Mouse (Mus musculus): ENCODE measurements around the gene Hspa1b. TPM values are rescaled to one million over a fixed set of nuclear protein-coding genes. Genes with fewer than 3 reads are reported as not detected.
"Not testable (repeated sequence)": the region's sequence is repeated elsewhere in the genome, so short reads cannot be mapped to it uniquely, and the experiment has no call there.

Hspa1b gene
- polyA plus RNA-seq, 1 experiment from 2014 or later = 0.64 TPM

DNA sequence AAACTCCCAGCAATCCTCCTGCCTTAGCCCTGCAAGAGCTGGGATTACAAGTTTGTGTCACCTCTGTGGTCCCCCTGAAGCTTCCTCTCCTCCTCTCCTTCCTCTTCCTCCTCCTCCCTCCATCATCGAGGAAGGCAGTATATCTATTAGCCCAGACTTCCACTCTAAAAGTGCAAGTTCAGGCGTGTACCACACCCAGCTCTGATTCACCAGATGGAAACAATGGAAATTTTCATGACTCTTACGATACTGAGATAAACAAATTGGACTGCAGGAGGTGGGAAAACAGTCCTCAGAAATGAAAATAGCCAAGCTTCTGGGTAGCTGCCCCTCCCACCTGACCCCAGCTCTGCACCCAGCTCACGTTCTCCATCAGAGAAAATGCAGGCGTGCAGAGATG, 6.6 kb upstream of the Hspa1b start:
- no peaks in the 10 kb centered on the region for H3K9me3 ChIP-seq (ENCODE audit: control insufficient read depth)
- no peak overlapping the region for H3K4me3 ChIP-seq (ENCODE audit: low read depth, low read length)
- no peak overlapping the region for H3K27ac ChIP-seq (ENCODE audit: low read depth, low read length)
- peaks cover 15% of the 10 kb centered on the region for H3K27me3 ChIP-seq (replicated peaks; ENCODE audit: control insufficient read depth, insufficient read depth, low read length)
- no peak overlapping the region for H3K4me2 ChIP-seq (replicated peaks; ENCODE audit: low read depth)
- no peak for TF ChIP-seq CTCF (IDR thresholded peaks at IDR 0.05; ENCODE audit: low read depth)
- no peak for ATAC-seq
- H3K4me1 ChIP-seq (replicated peaks; ENCODE audit: control insufficient read depth, insufficient read depth, low read length) = 0 out of 2 replicates have a peak, but pooled peaks cover 2% of the 10 kb centered on the region
- no peaks in the 10 kb centered on the region for H3K36me3 ChIP-seq (ENCODE audit: control insufficient read depth, insufficient read depth)
- no peak overlapping the region for H3K9ac ChIP-seq (ENCODE audit: low read depth, low read length)
- 49% methylated on average over 5 of the region's 5 CpGs for WGBS

- Histone ChIP-seq H3K4me2 (replicated peaks; ENCODE audit: low read depth) (no peak overlapping the region), H3K27ac (ENCODE audit: low read depth, low read length) (no peak overlapping the region; the same call in 1 of the 2 replicates), H3K4me3 (ENCODE audit: low read depth, low read length) (no peak overlapping the region), H3K27me3 (replicated peaks; ENCODE audit: control insufficient read depth, insufficient read depth, low read length) (peaks cover 15% of the 10 kb centered on the region), H3K4me1 (replicated peaks; ENCODE audit: control insufficient read depth, insufficient read depth, low read length) (0 out of 2 replicates have a peak, but pooled peaks cover 2% of the 10 kb centered on the region), H3K9me3 (ENCODE audit: control insufficient read depth) (no peaks in the 10 kb centered on the region), H3K9ac (ENCODE audit: low read depth, low read length) (no peak overlapping the region), H3K36me3 (ENCODE audit: control insufficient read depth, insufficient read depth) (no peaks in the 10 kb centered on the region)
- 26% methylated on average over 1 of the region's 1 CpGs for WGBS
- TF ChIP-seq CTCF (IDR thresholded peaks at IDR 0.05; ENCODE audit: low read depth) = no peak
- no peak for ATAC-seq
Measured at GRCm38 (mm10) chr17:34964640-34965049, 5.6 kb upstream of the Hspa1b start.

GRCm38 (mm10) chr17:34962841-34963240, 3.8 kb upstream of the Hspa1b start:
- Histone ChIP-seq H3K4me1 (replicated peaks; ENCODE audit: control insufficient read depth, insufficient read depth, low read length) (0 out of 2 replicates have a peak, but pooled peaks cover 2% of the 10 kb centered on the region), H3K9ac (ENCODE audit: low read depth, low read length) (no peak overlapping the region), H3K4me3 (ENCODE audit: low read depth, low read length) (no peak overlapping the region), H3K4me2 (replicated peaks; ENCODE audit: low read depth) (no peak overlapping the region), H3K27me3 (replicated peaks; ENCODE audit: control insufficient read depth, insufficient read depth, low read length) (peaks cover 3% of the 10 kb centered on the region; the same call in 1 of the 2 replicates), H3K36me3 (ENCODE audit: control insufficient read depth, insufficient read depth) (no peaks in the 10 kb centered on the region), H3K9me3 (ENCODE audit: control insufficient read depth) (no peaks in the 10 kb centered on the region), H3K27ac (ENCODE audit: low read depth, low read length) (no peak overlapping the region)
- 81% methylated on average over 1 of the region's 1 CpGs for WGBS
- TF ChIP-seq CTCF (IDR thresholded peaks at IDR 0.05; ENCODE audit: low read depth) = no peak
- ATAC-seq = no peak

GRCm38 (mm10) chr17:34962125-34962524, 3.1 kb upstream of the Hspa1b start:
- Histone ChIP-seq H3K9ac (ENCODE audit: low read depth, low read length) (no peak overlapping the region), H3K4me3 (ENCODE audit: low read depth, low read length) (no peak overlapping the region), H3K9me3 (ENCODE audit: control insufficient read depth) (no peaks in the 10 kb centered on the region), H3K4me1 (replicated peaks; ENCODE audit: control insufficient read depth, insufficient read depth, low read length) (0 out of 2 replicates have a peak, but pooled peaks cover 2% of the 10 kb centered on the region), H3K4me2 (replicated peaks; ENCODE audit: low read depth) (no peak overlapping the region), H3K36me3 (ENCODE audit: control insufficient read depth, insufficient read depth) (no peaks in the 10 kb centered on the region), H3K27ac (ENCODE audit: low read depth, low read length) (no peak overlapping the region; the same call in 1 of the 2 replicates), H3K27me3 (replicated peaks; ENCODE audit: control insufficient read depth, insufficient read depth, low read length) (no peaks in the 10 kb centered on the region)
- 53% methylated on average over 3 of the region's 3 CpGs for WGBS
- TF ChIP-seq CTCF (IDR thresholded peaks at IDR 0.05; ENCODE audit: low read depth) = no peak
- ATAC-seq = no peak

DNA sequence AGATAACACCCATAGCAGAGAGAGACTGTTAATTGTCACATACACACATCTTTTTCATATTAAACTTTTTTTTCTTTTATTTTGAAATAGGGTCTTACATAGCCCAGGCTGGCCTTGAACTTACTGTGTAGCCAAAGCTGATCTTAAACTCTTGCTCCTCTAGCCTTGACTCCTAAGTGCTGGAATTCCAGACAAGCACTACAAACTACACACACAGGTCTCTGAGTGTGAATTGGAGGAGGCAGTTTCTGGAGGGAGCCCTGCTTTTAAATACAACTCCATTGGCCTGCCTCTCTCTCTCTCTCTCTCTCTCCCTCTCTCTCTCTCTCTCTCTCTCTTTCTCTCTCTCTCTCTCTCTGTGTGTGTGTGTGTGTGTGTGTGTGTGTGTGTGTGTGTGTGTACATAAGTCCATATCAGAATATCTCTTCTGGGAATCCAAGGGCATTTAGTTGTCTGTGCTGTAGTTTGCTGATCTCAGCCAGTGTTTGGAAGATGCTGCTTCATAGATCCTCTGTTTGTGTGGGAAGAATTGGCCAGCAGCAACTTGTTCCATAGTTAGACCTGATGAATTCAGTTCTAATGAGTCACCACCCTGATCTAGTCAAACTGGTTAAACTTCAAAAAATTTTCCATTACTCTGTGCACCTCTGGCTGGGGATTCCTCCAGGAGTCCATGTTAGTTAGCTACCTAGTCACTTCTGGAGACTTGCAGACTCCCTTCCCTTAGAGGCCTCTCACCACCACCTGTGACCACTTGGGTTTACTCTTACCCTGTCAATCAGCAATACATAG, 1.9 kb upstream of the Hspa1b start:
- ATAC-seq = no peak
- Histone ChIP-seq H3K9ac (ENCODE audit: low read depth, low read length) (no peak overlapping the region), H3K4me1 (replicated peaks; ENCODE audit: control insufficient read depth, insufficient read depth, low read length) (0 out of 2 replicates have a peak, but pooled peaks cover 2% of the 10 kb centered on the region), H3K27me3 (replicated peaks; ENCODE audit: control insufficient read depth, insufficient read depth, low read length) (no peaks in the 10 kb centered on the region), H3K36me3 (ENCODE audit: control insufficient read depth, insufficient read depth) (no peaks in the 10 kb centered on the region), H3K4me2 (replicated peaks; ENCODE audit: low read depth) (no peak overlapping the region), H3K9me3 (ENCODE audit: control insufficient read depth) (no peaks in the 10 kb centered on the region), H3K4me3 (ENCODE audit: low read depth, low read length) (no peak overlapping the region), H3K27ac (ENCODE audit: low read depth, low read length) (no peak overlapping the region; the same call in none of the 2 replicates)
- TF ChIP-seq CTCF (IDR thresholded peaks at IDR 0.05; ENCODE audit: low read depth) = no peak

- Histone ChIP-seq H3K27me3 (replicated peaks; ENCODE audit: control insufficient read depth, insufficient read depth, low read length) (no peaks in the 10 kb centered on the region), H3K4me1 (replicated peaks; ENCODE audit: control insufficient read depth, insufficient read depth, low read length) (0 out of 2 replicates have a peak, but pooled peaks cover 2% of the 10 kb centered on the region), H3K9ac (ENCODE audit: low read depth, low read length) (peak overlapping the region; percentile 55), H3K9me3 (ENCODE audit: control insufficient read depth) (no peaks in the 10 kb centered on the region), H3K4me3 (ENCODE audit: low read depth, low read length) (peak overlapping the region; percentile 42), H3K36me3 (ENCODE audit: control insufficient read depth, insufficient read depth) (no peaks in the 10 kb centered on the region), H3K4me2 (replicated peaks; ENCODE audit: low read depth) (peak overlapping the region; percentile 75), H3K27ac (ENCODE audit: low read depth, low read length) (peak overlapping the region; percentile 89)
- no peak for TF ChIP-seq CTCF (IDR thresholded peaks at IDR 0.05; ENCODE audit: low read depth)
- ATAC-seq = no peak
- 10% methylated on average over 12 of the region's 12 CpGs for WGBS
Measured at GRCm38 (mm10) chr17:34959881-34960515, 960 bp upstream of the Hspa1b start.

- peak; percentile 28 for ATAC-seq
- not testable (repeated sequence) for H3K9me3 ChIP-seq (ENCODE audit: control insufficient read depth); H3K27ac ChIP-seq (ENCODE audit: low read depth, low read length); H3K4me1 ChIP-seq (replicated peaks; ENCODE audit: control insufficient read depth, insufficient read depth, low read length); H3K9ac ChIP-seq (ENCODE audit: low read depth, low read length); H3K36me3 ChIP-seq (ENCODE audit: control insufficient read depth, insufficient read depth); H3K27me3 ChIP-seq (replicated peaks; ENCODE audit: control insufficient read depth, insufficient read depth, low read length)
- WGBS = 0% methylated on average over 21 of the region's 47 CpGs
- Histone ChIP-seq H3K4me3 (ENCODE audit: low read depth, low read length) (peak overlapping the region; percentile 42), H3K4me2 (replicated peaks; ENCODE audit: low read depth) (peak overlapping the region; percentile 75)
Measured at GRCm38 (mm10) chr17:34958734-34959129, 306 bp downstream of the Hspa1b start.

GRCm38 (mm10) chr17:34957966-34958365, 1.1 kb downstream of the Hspa1b start:
- H3K9me3 ChIP-seq (ENCODE audit: control insufficient read depth); H3K9ac ChIP-seq (ENCODE audit: low read depth, low read length); H3K4me3 ChIP-seq (ENCODE audit: low read depth, low read length); H3K4me1 ChIP-seq (replicated peaks; ENCODE audit: control insufficient read depth, insufficient read depth, low read length); H3K4me2 ChIP-seq (replicated peaks; ENCODE audit: low read depth); H3K27me3 ChIP-seq (replicated peaks; ENCODE audit: control insufficient read depth, insufficient read depth, low read length); H3K27ac ChIP-seq (ENCODE audit: low read depth, low read length); H3K36me3 ChIP-seq (ENCODE audit: control insufficient read depth, insufficient read depth); ATAC-seq: not testable (repeated sequence)
- WGBS = 24% methylated on average over 26 of the region's 40 CpGs

DNA sequence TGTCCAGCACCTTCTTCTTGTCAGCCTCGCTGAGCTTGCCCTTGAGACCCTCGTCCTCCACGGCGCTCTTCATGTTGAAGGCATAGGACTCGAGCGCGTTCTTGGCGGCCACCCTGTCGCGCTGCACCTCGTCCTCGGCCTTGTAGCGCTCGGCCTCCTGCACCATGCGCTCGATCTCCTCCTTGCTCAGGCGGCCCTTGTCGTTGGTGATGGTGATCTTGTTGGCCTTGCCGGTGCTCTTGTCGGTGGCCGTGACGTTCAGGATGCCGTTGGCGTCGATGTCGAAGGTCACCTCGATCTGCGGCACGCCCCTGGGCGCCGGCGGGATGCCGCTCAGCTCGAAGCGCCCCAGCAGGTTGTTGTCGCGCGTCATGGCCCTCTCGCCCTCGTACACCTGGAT, 1.7 kb downstream of the Hspa1b start:
- not testable (repeated sequence) for H3K27me3 ChIP-seq (replicated peaks; ENCODE audit: control insufficient read depth, insufficient read depth, low read length); H3K36me3 ChIP-seq (ENCODE audit: control insufficient read depth, insufficient read depth); H3K9me3 ChIP-seq (ENCODE audit: control insufficient read depth); H3K4me1 ChIP-seq (replicated peaks; ENCODE audit: control insufficient read depth, insufficient read depth, low read length); H3K9ac ChIP-seq (ENCODE audit: low read depth, low read length); ATAC-seq; H3K4me3 ChIP-seq (ENCODE audit: low read depth, low read length); H3K27ac ChIP-seq (ENCODE audit: low read depth, low read length)
- WGBS = 11% methylated on average over 35 of the region's 40 CpGs
- H3K4me2 ChIP-seq (replicated peaks; ENCODE audit: low read depth) = peak overlapping the region; percentile 24; the same call in 1 of the 2 replicates

All from intestine, postnatal 0 days (tissue).